In the genomic region with DNA sequence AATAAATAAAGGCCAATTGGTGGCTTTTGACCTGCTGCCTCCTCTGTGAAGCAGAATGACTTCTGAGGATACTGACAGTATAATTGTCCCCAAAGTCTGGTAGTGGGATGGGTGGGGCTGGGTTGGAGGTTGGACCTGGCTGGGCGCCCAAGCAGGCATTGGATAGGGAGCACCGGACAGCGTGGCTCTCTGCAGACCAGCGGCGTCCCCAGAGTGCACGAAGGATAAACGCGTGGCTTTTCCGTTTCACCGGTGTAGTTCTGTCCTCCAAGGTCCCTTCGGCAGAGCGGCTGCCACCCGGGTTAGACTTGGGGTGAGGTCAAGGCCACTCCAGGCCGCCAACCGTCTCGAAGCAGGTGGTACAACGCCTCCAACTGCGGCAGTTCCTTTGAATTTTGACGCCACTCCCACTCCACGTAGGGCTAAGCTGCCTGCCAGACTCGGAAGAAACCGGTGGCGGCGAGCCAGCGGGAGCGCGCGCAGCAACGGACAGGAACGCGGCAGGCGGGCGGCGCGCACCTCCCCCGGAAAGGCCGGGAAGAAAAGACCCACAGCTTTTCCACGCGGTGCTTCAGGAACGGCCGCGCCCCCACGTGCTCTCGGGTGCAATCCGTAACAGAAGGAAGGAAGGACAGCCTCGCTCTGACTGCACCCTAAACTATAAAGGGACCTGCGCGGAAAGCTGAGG, we compare ENCODE assay signal across 7 mouse cellular contexts. TPM values are rescaled to one million over a fixed set of nuclear protein-coding genes. Genes with fewer than 3 reads are reported as not detected.
DNase-seq lines count a peak whose midpoint lies in the region; ATAC-seq lines count a peak whose summit lies in the region.

No protein-coding gene starts in this region.

- H3K4me3 ChIP-seq in embryonic facial prominence, embryonic 12.5 days: peak overlapping the region; percentile 40
- peak overlapping the region; percentile 43 for H3K4me3 ChIP-seq in limb, embryonic 11.5 days (ENCODE audit: low read depth, low read length)
- peak overlapping the region; percentile 46 for H3K4me3 ChIP-seq in midbrain, embryonic 12.5 days

- peaks cover 4% of the 10 kb centered on the region; the same call in 1 of the 2 replicates for H3K27me3 ChIP-seq in embryonic facial prominence, embryonic 12.5 days
- H3K27me3 ChIP-seq in limb, embryonic 11.5 days (ENCODE audit: control insufficient read depth, insufficient read depth, low read length): no peaks in the 10 kb centered on the region
- peaks cover 15% of the 10 kb centered on the region for H3K27me3 ChIP-seq in midbrain, embryonic 12.5 days

- ATAC-seq in embryonic facial prominence, embryonic 12.5 days (ENCODE audit: insufficient number of reproducible peaks, insufficient read depth, low FRiP score, low TSS enrichment): peak; percentile 70
- ATAC-seq in limb, embryonic 11.5 days (ENCODE audit: insufficient number of reproducible peaks, low FRiP score, low TSS enrichment, low read depth): peak; percentile 77
- peak; percentile 85 for ATAC-seq in midbrain, embryonic 12.5 days (ENCODE audit: low FRiP score, low read depth)

- peak; percentile 92 for DNase-seq in adrenal gland, postnatal 14 days
- DNase-seq in heart, adult 11 months: peak; percentile 98
- peak; percentile 75 for DNase-seq in kidney, adult 11 months
- DNase-seq in limb, embryonic 11.5 days (ENCODE audit: low spot score): peak; percentile 80
- peak; percentile 29 to 71 for DNase-seq in spleen, postnatal 10 days (ENCODE audit: low spot score in 2 of 2)

- WGBS in embryonic facial prominence, embryonic 12.5 days: under 1% methylated on average over 48 of the region's 48 CpGs
- WGBS in limb, embryonic 11.5 days: 1% methylated on average over 48 of the region's 48 CpGs
- under 1% methylated on average over 48 of the region's 48 CpGs for WGBS in midbrain, embryonic 12.5 days

- H3K4me1 ChIP-seq in embryonic facial prominence, embryonic 12.5 days: no peaks in the 10 kb centered on the region
- no peaks in the 10 kb centered on the region for H3K4me1 ChIP-seq in limb, embryonic 11.5 days (ENCODE audit: control insufficient read depth, insufficient read depth, low read length)
- H3K4me1 ChIP-seq in midbrain, embryonic 12.5 days: peaks cover 3% of the 10 kb centered on the region; the same call in 1 of the 2 replicates

- H3K9ac ChIP-seq in embryonic facial prominence, embryonic 12.5 days: peak overlapping the region; percentile 54
- peak overlapping the region; percentile 68 for H3K9ac ChIP-seq in limb, embryonic 11.5 days (ENCODE audit: low read length)
- H3K9ac ChIP-seq in midbrain, embryonic 12.5 days (replicated peaks): peak overlapping the region; percentile 54

- H3K4me2 ChIP-seq in embryonic facial prominence, embryonic 12.5 days (replicated peaks): peak overlapping the region; percentile 68
- H3K4me2 ChIP-seq in limb, embryonic 11.5 days (ENCODE audit: low read depth, severe bottlenecking): peak overlapping the region; percentile 80
- peak overlapping the region; percentile 74 for H3K4me2 ChIP-seq in midbrain, embryonic 12.5 days (replicated peaks)

- no peak overlapping the region for H3K27ac ChIP-seq in embryonic facial prominence, embryonic 12.5 days
- H3K27ac ChIP-seq in limb, embryonic 11.5 days (replicated peaks; ENCODE audit: low read depth, low read length): no peak overlapping the region
- no peak overlapping the region for H3K27ac ChIP-seq in midbrain, embryonic 12.5 days (replicated peaks)

- H3K9me3 ChIP-seq in embryonic facial prominence, embryonic 12.5 days: no peaks in the 10 kb centered on the region
- no peaks in the 10 kb centered on the region for H3K9me3 ChIP-seq in limb, embryonic 11.5 days (ENCODE audit: control insufficient read depth, low read length)
- H3K9me3 ChIP-seq in midbrain, embryonic 12.5 days: no peaks in the 10 kb centered on the region

- H3K36me3 ChIP-seq in embryonic facial prominence, embryonic 12.5 days: no peaks in the 10 kb centered on the region
- no peaks in the 10 kb centered on the region for H3K36me3 ChIP-seq in limb, embryonic 11.5 days (ENCODE audit: control insufficient read depth, insufficient read depth, low read length)
- no peaks in the 10 kb centered on the region for H3K36me3 ChIP-seq in midbrain, embryonic 12.5 days

RNA-seq across cellular contexts. Expression of a gene that starts 22.5 kb away (rescaled TPM):
- 84.4 and 85.4 TPM in 2 replicates for total RNA-seq in adrenal gland, postnatal 14 days (2021)
- 94.7 and 102 TPM in 2 replicates for polyA plus RNA-seq in embryonic facial prominence, embryonic 12.5 days (2016; fragmentation: Nextera tagmentation; extraction: Ambion mirVana)
- 57.6 and 66.7 TPM in 2 replicates for polyA plus RNA-seq in limb, embryonic 11.5 days (2014; fragmentation: Nextera tagmentation; extraction: Ambion mirVana)
- 40.0 and 48.3 TPM in 2 replicates for polyA plus RNA-seq in midbrain, embryonic 12.5 days (2016; fragmentation: Nextera tagmentation; extraction: Ambion mirVana)

RNA-seq across cellular contexts. Expression of a gene that starts 32.9 kb away (rescaled TPM):
- 25.5 and 25.6 TPM in 2 replicates for total RNA-seq in adrenal gland, postnatal 14 days (2021)
- 28.3 and 28.9 TPM in 2 replicates for polyA plus RNA-seq in embryonic facial prominence, embryonic 12.5 days (2016; fragmentation: Nextera tagmentation; extraction: Ambion mirVana)
- polyA plus RNA-seq in limb, embryonic 11.5 days (2014; fragmentation: Nextera tagmentation; extraction: Ambion mirVana): 23.2 and 24.4 TPM in 2 replicates
- 23.0 and 24.6 TPM in 2 replicates for polyA plus RNA-seq in midbrain, embryonic 12.5 days (2016; fragmentation: Nextera tagmentation; extraction: Ambion mirVana)

RNA-seq across cellular contexts. Expression of a gene that starts 33.0 kb away (rescaled TPM):
- total RNA-seq in adrenal gland, postnatal 14 days (2021): 6.9 and 8.2 TPM in 2 replicates
- polyA plus RNA-seq in embryonic facial prominence, embryonic 12.5 days (2016; fragmentation: Nextera tagmentation; extraction: Ambion mirVana): 10.7 and 11.3 TPM in 2 replicates
- polyA plus RNA-seq in limb, embryonic 11.5 days (2014; fragmentation: Nextera tagmentation; extraction: Ambion mirVana): 3.6 and 5.1 TPM in 2 replicates
- polyA plus RNA-seq in midbrain, embryonic 12.5 days (2016; fragmentation: Nextera tagmentation; extraction: Ambion mirVana): 8.7 TPM in 2 replicates

RNA-seq across cellular contexts. Expression of a gene that starts 38.0 kb away (rescaled TPM):
- total RNA-seq in adrenal gland, postnatal 14 days (2021): not detected in 2 replicates
- polyA plus RNA-seq in embryonic facial prominence, embryonic 12.5 days (2016; fragmentation: Nextera tagmentation; extraction: Ambion mirVana): not detected in 2 replicates
- not detected in 2 replicates for polyA plus RNA-seq in limb, embryonic 11.5 days (2014; fragmentation: Nextera tagmentation; extraction: Ambion mirVana)
- not detected in 2 replicates for polyA plus RNA-seq in midbrain, embryonic 12.5 days (2016; fragmentation: Nextera tagmentation; extraction: Ambion mirVana)
